Mouse (Mus musculus): Measurements from ENCODE around the gene Plpp6. TPM values are rescaled to one million over a fixed set of nuclear protein-coding genes. Genes with fewer than 3 reads are reported as not detected.
A peak's percentile ranks its signal among the peaks of the same experiment; 100 is the strongest.

Gene Plpp6
- polyA plus RNA-seq (2017; shearing (Covaris generic)), result 1 to 10 TPM; 1.3 TPM

DNA sequence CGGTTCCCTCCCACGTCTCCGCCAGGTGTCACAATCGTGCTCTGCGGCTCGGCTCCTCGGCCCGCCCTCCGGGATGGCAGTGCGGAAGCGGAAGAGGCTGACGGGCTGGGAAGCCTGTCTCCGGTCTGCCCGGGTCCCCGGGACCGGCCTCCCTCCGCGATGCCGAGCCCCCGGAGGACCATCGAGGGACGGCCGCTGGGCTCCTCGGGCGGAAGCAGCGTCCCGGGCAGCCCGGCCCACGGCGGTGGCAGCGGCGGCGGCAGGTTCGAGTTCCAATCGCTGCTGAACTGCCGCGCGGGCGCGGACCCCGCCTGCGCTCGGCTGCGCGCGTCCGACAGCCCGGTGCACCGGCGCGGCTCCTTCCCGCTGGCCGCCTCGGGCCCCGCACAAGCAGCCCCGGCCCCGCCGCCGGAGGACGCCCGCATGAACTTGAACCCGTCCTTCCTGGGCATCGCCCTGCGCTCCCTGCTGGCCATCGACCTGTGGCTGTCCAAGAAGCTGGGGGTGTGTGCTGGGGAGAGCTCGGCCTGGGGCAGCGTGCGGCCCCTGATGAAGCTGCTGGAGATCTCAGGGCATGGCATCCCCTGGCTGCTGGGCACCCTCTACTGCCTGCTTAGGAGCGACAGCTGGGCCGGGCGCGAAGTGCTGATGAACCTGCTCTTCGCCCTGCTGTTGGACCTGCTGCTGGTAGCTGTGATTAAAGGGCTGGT lies at the start of gene Plpp6:
Plpp6 (plus strand) TSS at position 112 of the 710 bp plus-strand sequence.
- ATAC-seq, result peak; percentile 94

DNA sequence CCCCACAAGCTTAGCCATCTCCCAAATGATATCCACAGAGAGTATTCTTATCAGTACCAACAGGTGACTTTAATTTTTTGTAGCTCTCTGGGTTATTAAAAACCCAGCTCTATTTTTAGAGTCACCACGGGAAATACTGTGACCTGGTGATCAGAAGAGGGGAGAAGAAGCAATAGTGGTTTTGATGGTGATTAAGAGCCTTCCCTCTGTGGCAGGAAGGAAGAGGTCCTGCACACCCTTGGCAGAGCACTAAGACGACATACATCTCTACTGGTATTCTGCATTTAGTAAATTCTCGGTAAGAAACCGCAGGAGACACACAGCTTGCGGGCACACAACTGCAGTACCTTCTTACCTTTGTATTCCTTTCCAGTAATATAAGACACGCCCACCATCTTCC lies 49.2 kb upstream of the Plpp6 start:
- no peak for ATAC-seq

DNA sequence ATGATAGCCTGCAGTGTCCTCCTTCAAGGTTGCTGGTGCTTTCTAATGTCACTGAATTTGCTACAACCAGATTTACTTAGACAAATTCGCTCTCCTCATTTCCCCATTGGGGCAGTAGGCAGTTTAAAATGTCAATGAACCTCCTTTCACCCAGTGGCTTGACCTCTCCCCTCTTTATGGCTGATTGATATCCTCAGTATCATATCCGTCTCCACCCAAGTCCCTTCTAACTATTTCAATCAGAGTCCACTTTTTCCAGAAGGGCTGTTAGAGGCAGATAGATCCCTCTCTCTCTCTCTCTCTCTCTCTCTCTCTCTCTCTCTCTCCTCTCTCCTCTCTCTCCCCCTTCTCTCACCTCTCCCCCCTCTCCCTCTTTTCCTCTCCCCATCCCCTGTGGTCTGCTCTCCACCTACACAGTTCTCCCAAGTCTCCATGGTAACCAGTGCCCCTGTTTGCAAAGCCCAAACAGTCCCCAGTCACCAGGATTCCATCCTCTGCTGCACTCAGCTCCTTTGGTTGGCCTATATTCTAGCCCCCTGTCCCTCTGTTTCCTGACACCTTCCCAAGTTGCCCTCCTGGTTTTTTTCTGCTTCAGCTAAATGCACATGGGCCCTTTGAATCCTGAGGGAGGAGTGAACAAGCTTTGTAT lies 48.0 kb upstream of the Plpp6 start:
- ATAC-seq, result no peak

DNA sequence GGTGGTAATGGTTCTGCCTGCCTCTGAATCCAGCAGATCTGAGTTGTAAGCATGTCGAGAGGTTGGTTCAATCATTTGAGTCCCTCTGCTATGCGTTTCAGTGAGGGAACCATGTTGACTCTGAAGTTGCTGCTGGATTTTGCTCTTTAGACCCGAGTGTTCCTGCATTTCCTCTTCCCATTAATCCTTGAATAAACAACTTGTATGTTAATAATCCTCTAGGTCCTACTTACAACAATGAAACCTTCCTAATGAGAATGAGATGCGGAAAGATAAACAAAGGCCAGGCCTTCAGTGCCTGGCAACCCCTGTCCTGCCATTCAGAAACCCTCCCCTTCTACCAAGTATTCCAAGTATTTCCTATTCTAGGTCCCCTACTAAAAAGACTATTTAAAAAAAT lies 47.3 kb upstream of the Plpp6 start:
- no peak for ATAC-seq

DNA sequence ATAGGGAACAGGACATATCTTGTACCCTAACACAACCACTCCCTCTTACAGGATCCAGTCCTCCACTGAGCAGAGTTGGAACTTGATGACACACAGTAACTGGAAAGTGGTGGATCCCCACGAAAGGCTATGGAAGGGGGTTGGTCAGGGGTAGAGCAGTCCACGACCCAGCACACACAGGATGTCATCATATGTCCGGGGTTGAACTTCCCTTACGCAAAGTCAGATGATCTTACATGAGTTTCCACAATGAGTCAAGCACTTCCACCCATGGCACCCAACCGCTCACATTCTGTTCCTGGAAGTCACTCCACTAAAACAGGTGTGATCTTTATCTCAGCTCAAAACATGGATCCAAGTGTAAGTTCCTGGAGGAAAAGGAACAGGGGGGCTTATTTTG lies 45.9 kb upstream of the Plpp6 start:
- ATAC-seq, result no peak

GRCm38 (mm10) chr19:28926366-28926765 lies 37.4 kb upstream of the Plpp6 start:
- no peak for ATAC-seq

GRCm38 (mm10) chr19:28927396-28927795 lies 36.4 kb upstream of the Plpp6 start:
- ATAC-seq, result no peak

DNA sequence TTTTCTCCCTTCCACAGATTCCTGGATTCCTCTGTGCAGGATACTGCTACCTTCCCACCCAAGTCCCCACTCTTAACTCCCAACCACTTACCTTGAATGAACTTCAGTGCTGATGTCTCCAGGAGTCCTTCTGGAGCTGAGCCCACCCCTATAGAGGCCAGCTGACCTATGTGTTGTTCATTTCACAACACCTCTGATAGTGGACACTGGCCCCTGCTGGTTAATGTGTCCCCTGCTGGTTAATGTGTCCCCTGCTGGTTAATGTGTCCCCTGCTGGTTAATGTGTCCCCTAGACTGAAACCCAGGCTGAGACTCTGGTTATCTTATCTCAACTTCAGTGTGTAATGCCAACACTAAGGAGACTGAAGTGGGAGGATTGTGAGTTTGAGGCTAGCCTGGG lies 34.7 kb upstream of the Plpp6 start:
- ATAC-seq, result no peak

GRCm38 (mm10) chr19:28934897-28935296 lies 28.9 kb upstream of the Plpp6 start:
- ATAC-seq, result no peak

- ATAC-seq, result no peak
These were observed 23.4 kb upstream of the Plpp6 start for GRCm38 (mm10) chr19:28940135-28940874.

DNA sequence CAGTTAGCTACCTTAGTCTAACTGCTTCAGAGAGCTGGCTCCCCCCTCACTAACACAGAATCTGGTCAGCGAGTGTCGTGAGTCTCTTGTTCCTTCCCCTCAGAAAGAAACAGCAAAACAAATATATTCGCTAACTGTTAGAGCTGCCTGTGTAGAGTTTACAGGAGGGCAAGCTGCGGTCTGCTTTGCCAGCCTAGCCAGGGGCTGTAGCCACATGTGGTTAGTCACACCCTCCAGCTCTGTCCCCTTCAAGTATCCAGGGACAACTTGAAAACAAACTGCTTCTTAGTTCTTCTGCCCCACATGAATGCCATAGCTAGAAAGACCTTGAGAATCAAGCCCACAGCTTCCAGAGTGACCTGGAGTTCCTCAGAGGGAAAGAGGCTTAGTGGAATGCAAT lies 22.5 kb upstream of the Plpp6 start:
- ATAC-seq, result no peak

DNA sequence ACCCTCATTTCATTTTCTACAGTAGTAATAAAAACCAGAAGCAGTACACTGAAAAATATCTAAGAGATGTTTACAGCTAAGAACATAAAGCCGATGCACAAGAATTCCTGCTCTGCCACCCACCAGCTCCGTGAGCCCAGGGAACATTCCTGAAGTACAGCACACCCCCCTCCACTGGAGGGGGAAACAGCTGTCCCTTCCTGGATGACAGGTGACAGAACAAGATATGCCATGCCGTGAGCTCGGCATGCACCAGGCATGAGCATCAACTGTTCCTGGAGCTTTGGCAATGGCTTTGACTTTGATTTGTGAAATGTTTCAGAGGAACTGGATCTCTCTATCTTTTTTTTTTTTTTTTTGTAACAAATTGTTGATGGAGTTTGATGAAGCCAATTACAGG lies 17.0 kb upstream of the Plpp6 start:
- ATAC-seq, result no peak

DNA sequence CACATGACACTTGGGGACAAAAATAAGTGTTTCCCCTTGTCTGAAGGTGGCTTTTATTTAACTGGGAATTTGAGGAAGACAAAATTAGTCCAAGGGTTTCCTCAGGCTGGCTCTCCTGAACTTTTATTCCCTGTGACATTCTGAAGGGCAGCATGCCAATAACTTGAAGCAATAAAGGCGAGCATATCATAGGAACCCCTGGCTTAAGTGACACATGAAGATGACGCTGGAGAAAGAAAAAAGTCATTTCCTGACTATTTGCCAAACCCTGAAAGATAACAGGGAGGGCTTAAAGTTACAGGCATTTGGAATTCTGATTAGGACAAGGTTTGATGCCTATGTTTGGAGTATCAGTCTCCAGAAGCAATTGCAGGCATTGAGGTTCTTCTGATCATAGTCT lies 16.4 kb upstream of the Plpp6 start:
- ATAC-seq, result no peak

- ATAC-seq, result no peak
These were observed 12.5 kb upstream of the Plpp6 start for GRCm38 (mm10) chr19:28951251-28951650.

- no peak for ATAC-seq
These were observed 640 bp upstream of the Plpp6 start for GRCm38 (mm10) chr19:28963113-28963512.

- ATAC-seq, result no peak
These were observed 276 bp upstream of the Plpp6 start for GRCm38 (mm10) chr19:28963513-28963841.

DNA sequence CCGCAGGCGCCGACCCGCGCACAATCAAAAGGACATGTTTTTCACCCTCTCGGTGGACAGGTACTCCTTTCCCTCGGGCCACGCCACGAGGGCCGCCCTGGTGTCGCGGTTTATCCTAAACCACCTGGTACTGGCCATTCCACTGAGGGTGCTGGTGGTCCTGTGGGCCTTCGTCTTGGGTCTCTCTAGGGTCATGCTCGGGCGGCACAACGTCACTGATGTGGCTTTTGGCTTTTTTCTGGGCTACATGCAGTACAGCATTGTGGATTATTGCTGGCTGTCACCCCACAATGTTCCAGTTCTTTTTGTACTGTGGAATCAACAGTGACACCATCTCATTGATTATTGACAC lies 775 bp downstream of the Plpp6 start:
- no peak for ATAC-seq

DNA sequence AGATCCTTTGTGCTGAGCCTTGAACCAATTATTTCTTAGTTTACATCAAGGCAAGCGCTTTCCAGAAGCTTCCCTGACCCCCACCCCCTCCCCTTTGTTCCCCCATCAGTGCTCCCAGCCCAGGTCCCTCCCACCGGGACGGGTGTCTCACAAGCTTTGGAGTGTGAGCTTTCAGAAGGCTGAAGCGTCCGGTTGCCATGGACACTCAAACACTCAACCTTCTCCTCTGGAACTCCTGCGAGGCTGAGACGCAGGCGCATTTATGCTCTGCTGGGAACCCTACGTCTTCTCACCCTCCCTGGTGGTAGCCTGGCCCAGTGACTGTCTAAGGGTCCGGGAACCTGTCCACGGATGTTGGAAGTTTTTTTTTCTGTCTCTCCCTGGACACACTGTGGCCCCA lies 3.9 kb downstream of the Plpp6 start, which contains the start of gene 4430402I18Rik:
4430402I18Rik (minus strand) TSS at position 149 of the 400 bp plus-strand sequence.
- no peak for ATAC-seq

- ATAC-seq, result no peak
These were observed 4.4 kb downstream of the Plpp6 start for GRCm38 (mm10) chr19:28968178-28968577.

DNA sequence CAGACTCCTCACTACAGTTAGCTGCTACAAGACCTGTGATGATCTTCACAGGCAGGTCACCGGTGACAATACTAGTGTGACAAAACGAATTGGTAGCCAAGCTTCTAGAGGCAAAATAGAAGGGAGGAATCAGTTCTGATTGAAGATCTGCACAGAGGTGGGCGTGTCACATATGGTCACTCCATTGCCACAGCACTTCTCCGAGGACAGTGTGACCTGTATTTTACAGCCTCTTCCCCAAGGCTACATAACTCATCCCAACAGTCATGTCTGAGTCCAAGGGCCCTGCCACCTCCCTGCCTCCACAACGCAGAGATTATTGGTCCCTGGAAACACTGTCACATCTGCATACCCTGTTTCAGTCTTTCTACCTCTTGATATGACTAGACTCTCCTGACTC lies 5.5 kb downstream of the Plpp6 start:
- no peak for ATAC-seq

DNA sequence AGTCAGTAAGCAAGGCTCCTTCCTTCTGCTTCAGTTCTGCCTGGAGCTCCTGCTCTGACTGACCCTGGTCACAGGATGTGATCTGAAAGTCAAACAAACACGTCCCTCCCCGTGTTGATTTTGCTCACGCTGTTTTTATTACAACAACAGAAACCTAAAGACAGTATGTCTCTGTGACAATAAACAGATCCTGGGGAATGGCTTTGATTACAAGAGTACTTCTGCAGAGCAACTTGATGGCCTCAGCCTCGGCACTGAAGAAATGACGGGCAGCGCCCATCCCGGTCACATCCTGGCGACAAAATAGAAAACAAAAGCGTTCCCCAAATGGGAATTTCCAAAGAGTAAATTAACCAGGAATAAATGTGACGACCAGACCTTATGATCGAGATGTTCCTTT lies 6.5 kb downstream of the Plpp6 start:
- ATAC-seq, result no peak

DNA sequence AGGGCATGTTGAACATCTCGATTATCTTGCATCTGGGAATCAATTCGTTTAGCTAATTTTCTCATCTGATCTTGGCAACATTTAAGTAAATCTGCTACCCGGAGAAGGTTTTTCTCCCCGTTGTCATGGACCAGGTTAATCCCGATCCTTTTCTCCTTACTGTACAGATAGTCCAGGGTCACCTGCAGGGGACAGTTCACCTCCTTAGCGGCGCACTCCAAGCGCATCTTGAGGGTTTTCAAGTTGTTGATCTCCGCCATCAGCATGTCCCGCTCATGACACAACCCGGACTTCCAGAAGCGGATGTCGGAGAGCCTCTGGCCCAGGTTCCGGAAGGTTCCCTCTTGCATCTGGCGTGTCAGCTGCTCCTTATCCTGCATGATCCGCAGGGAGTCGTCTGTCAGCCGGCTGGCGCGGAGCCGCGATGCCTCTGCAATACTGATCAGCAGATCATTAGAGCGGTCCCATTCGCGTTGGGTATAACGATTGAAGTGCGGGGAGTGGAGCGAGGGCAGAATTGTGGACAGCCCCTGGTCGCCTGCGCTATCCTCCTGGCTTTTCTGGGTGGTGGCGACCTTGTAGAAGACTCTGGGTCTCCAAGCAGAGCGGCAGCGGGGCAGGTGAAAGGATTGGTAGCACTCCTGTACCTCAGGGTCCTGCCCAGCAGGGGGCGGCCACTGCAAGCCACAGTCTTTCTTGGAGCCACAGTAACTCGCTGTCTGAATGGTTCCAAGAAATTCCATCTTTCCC lies 11.3 kb downstream of the Plpp6 start:
- peak; percentile 88 for ATAC-seq

GRCm38 (mm10) chr19:28982617-28983016 lies 18.9 kb downstream of the Plpp6 start:
- ATAC-seq, result no peak

Data from CD4-positive, CD25-positive, alpha-beta regulatory T cell, adult 4 months (primary cell).